Mouse (Mus musculus): ENCODE measurements around the gene Gm3285. TPM values are rescaled to one million over a fixed set of nuclear protein-coding genes. Genes with fewer than 3 reads are reported as not detected.
A peak's percentile ranks its signal among the peaks of the same experiment; 100 is the strongest.

Gene Gm3285
- polyA plus RNA-seq, 1 experiment from 2014 or later = not detected

GRCm38 (mm10) chr10:77839006-77839405 is 22.8 kb upstream of the Gm3285 start:
- no peaks in the 10 kb centered on the region for H3K36me3 ChIP-seq (ENCODE audit: insufficient read depth, low read length)

GRCm38 (mm10) chr10:77846503-77846902 is 15.3 kb upstream of the Gm3285 start, which contains the start of gene Gm36176:
Gene Gm36176, plus strand, starts transcription at chr10:77846803.
- Histone ChIP-seq H3K4me1 (replicated peaks; ENCODE audit: insufficient read depth, low read length) (no peaks in the 10 kb centered on the region), H3K4me3 (replicated peaks; ENCODE audit: low read depth, low read length) (no peak within 1 kb of the TSS), H3K27me3 (ENCODE audit: insufficient read depth, low read length) (no peaks in the 10 kb centered on the region), H3K27ac (no peak within 1 kb of the TSS), H3K36me3 (ENCODE audit: insufficient read depth, low read length) (no peaks in the 10 kb centered on the region), H3K9ac (ENCODE audit: low read depth, low read length) (no peak within 1 kb of the TSS), H3K4me2 (ENCODE audit: low read length) (no peak within 1 kb of the TSS), H3K9me3 (replicated peaks; ENCODE audit: low read length) (0 out of 2 replicates have a peak, but pooled peaks cover 5% of the 10 kb centered on the region)
- WGBS = 75% methylated on average over 3 of the region's 3 CpGs
- TF ChIP-seq CTCF (IDR thresholded peaks at IDR 0.05; ENCODE audit: low read depth) = no peak
- no peak for DNase-seq (ENCODE audit: low spot score)
- no peak for ATAC-seq (replicated peaks; ENCODE audit: low FRiP score, low read depth)

More at GRCm38 (mm10) chr10:77839006-77839405, 22.8 kb upstream of the Gm3285 start:
- Histone ChIP-seq H3K4me3 (replicated peaks; ENCODE audit: low read depth, low read length) (no peak overlapping the region), H3K4me2 (ENCODE audit: low read length) (no peak overlapping the region), H3K4me1 (replicated peaks; ENCODE audit: insufficient read depth, low read length) (no peaks in the 10 kb centered on the region), H3K9me3 (replicated peaks; ENCODE audit: low read length) (0 out of 2 replicates have a peak, but pooled peaks cover 5% of the 10 kb centered on the region), H3K27me3 (ENCODE audit: insufficient read depth, low read length) (no peaks in the 10 kb centered on the region), H3K27ac (no peak overlapping the region), H3K9ac (ENCODE audit: low read depth, low read length) (no peak overlapping the region)
- WGBS = 65% methylated on average over 6 of the region's 6 CpGs
- TF ChIP-seq CTCF (IDR thresholded peaks at IDR 0.05; ENCODE audit: low read depth) = no peak
- no peak for ATAC-seq (replicated peaks; ENCODE audit: low FRiP score, low read depth)
- no peak for DNase-seq (ENCODE audit: low spot score)

- Histone ChIP-seq H3K4me1 (replicated peaks; ENCODE audit: insufficient read depth, low read length) (no peaks in the 10 kb centered on the region), H3K4me2 (ENCODE audit: low read length) (no peak overlapping the region), H3K9ac (ENCODE audit: low read depth, low read length) (no peak overlapping the region), H3K9me3 (replicated peaks; ENCODE audit: low read length) (0 out of 2 replicates have a peak, but pooled peaks cover 5% of the 10 kb centered on the region), H3K27me3 (ENCODE audit: insufficient read depth, low read length) (no peaks in the 10 kb centered on the region), H3K4me3 (replicated peaks; ENCODE audit: low read depth, low read length) (no peak overlapping the region), H3K27ac (no peak overlapping the region), H3K36me3 (ENCODE audit: insufficient read depth, low read length) (no peaks in the 10 kb centered on the region)
- no peak for ATAC-seq (replicated peaks; ENCODE audit: low FRiP score, low read depth)
- DNase-seq (ENCODE audit: low spot score) = no peak
- 26% methylated on average over 2 of the region's 2 CpGs for WGBS
- TF ChIP-seq CTCF (IDR thresholded peaks at IDR 0.05; ENCODE audit: low read depth) = no peak
Observed at GRCm38 (mm10) chr10:77846961-77847360, 14.8 kb upstream of the Gm3285 start.

GRCm38 (mm10) chr10:77847538-77847937 is 14.2 kb upstream of the Gm3285 start:
- ATAC-seq (replicated peaks; ENCODE audit: low FRiP score, low read depth) (no peak), DNase-seq (ENCODE audit: low spot score) (no peak)
- 80% methylated on average over 2 of the region's 2 CpGs for WGBS

GRCm38 (mm10) chr10:77852559-77852958 is 9.2 kb upstream of the Gm3285 start, which contains the start of gene Gm10318:
Gene Gm10318, plus strand, starts transcription at chr10:77852859.
- no peaks in the 10 kb centered on the region for H3K9me3 ChIP-seq (replicated peaks; ENCODE audit: low read length)
- no peak within 1 kb of the TSS for H3K4me3 ChIP-seq (replicated peaks; ENCODE audit: low read depth, low read length)
- no peak within 1 kb of the TSS for H3K9ac ChIP-seq (ENCODE audit: low read depth, low read length)
- no peak within 1 kb of the TSS for H3K4me2 ChIP-seq (ENCODE audit: low read length)
- no peak for TF ChIP-seq CTCF (IDR thresholded peaks at IDR 0.05; ENCODE audit: low read depth)
- DNase-seq (ENCODE audit: low spot score) (no peak), ATAC-seq (replicated peaks; ENCODE audit: low FRiP score, low read depth) (no peak)
- no peaks in the 10 kb centered on the region for H3K36me3 ChIP-seq (ENCODE audit: insufficient read depth, low read length)
- no peaks in the 10 kb centered on the region for H3K4me1 ChIP-seq (replicated peaks; ENCODE audit: insufficient read depth, low read length)
- no peaks in the 10 kb centered on the region for H3K27me3 ChIP-seq (ENCODE audit: insufficient read depth, low read length)
- 66% methylated on average over 9 of the region's 9 CpGs for WGBS
- no peak within 1 kb of the TSS for H3K27ac ChIP-seq

More at GRCm38 (mm10) chr10:77847538-77847937, 14.2 kb upstream of the Gm3285 start:
- H3K36me3 ChIP-seq (ENCODE audit: insufficient read depth, low read length) = no peaks in the 10 kb centered on the region
- TF ChIP-seq CTCF (IDR thresholded peaks at IDR 0.05; ENCODE audit: low read depth) = no peak
- H3K27me3 ChIP-seq (ENCODE audit: insufficient read depth, low read length) = no peaks in the 10 kb centered on the region
- no peak overlapping the region for H3K27ac ChIP-seq
- no peak overlapping the region for H3K4me3 ChIP-seq (replicated peaks; ENCODE audit: low read depth, low read length)
- H3K4me2 ChIP-seq (ENCODE audit: low read length) = no peak overlapping the region
- no peaks in the 10 kb centered on the region for H3K4me1 ChIP-seq (replicated peaks; ENCODE audit: insufficient read depth, low read length)
- H3K9me3 ChIP-seq (replicated peaks; ENCODE audit: low read length) = 0 out of 2 replicates have a peak, but pooled peaks cover 5% of the 10 kb centered on the region
- H3K9ac ChIP-seq (ENCODE audit: low read depth, low read length) = no peak overlapping the region

- H3K4me2 ChIP-seq (ENCODE audit: low read length) = peak overlapping the region; percentile 45
- peak; percentile 94 for ATAC-seq (replicated peaks; ENCODE audit: low FRiP score, low read depth)
Observed at GRCm38 (mm10) chr10:77864067-77864761, 2.4 kb downstream of the Gm3285 start.

More at GRCm38 (mm10) chr10:77864067-77864761, 2.4 kb downstream of the Gm3285 start:
- H3K9me3 ChIP-seq (replicated peaks; ENCODE audit: low read length) = no peaks in the 10 kb centered on the region
- 30% methylated on average over 14 of the region's 14 CpGs for WGBS
- 0 out of 2 replicates have a peak overlapping the region, but pooled peaks have one; percentile 27 for H3K9ac ChIP-seq (ENCODE audit: low read depth, low read length)
- peak; percentile 45 for TF ChIP-seq CTCF (IDR thresholded peaks at IDR 0.05; ENCODE audit: low read depth)
- no peaks in the 10 kb centered on the region for H3K36me3 ChIP-seq (ENCODE audit: insufficient read depth, low read length)
- peak; percentile 91 for DNase-seq (ENCODE audit: low spot score)
- H3K4me3 ChIP-seq (replicated peaks; ENCODE audit: low read depth, low read length) = no peak overlapping the region
- no peaks in the 10 kb centered on the region for H3K27me3 ChIP-seq (ENCODE audit: insufficient read depth, low read length)
- H3K27ac ChIP-seq = no peak overlapping the region
- H3K4me1 ChIP-seq (replicated peaks; ENCODE audit: insufficient read depth, low read length) = no peaks in the 10 kb centered on the region

All from kidney, postnatal 0 days (tissue).